Comparison of ENCODE assay signal across 10 mouse cellular contexts in the genomic region with DNA sequence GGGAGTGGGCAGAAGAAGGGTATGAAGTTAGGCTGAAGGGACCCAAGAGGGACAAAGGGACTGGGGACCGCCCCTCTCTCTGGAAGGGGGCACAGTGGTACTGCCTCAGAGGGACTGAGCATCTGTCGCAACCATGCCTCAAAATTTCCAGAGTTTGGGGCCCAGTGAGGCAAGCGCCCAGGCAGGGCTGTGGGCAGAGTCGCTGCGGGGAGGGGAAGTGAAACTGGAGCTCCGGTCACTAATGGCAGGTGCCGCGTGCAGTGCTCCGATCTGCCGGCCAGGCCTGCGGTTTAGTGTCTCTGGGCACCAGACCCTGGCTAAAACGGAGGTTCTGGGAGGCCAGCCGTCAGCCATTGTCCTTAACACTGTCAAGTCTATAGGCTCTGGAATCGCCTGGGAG.
DNase-seq lines count a peak whose midpoint lies in the region; ATAC-seq lines count a peak whose summit lies in the region.
"Had no signal": no experiment of that assay in that cellular context is flagged by ENCODE, and none has a peak within 500 bp of the region (broad histone marks: within the 10 kb centered on the region; RNA-seq: fewer than 3 reads in every experiment).

No protein-coding gene starts in this region.

- H3K4me3 ChIP-seq in heart, embryonic 11.5 days (ENCODE audit: low read depth, low read length), result no peak overlapping the region
- H3K4me3 ChIP-seq: lung, embryonic 15.5 days had no signal

- H3K4me2 ChIP-seq in heart, embryonic 11.5 days, result no peak overlapping the region
- H3K4me2 ChIP-seq: lung, embryonic 15.5 days had no signal

- DNase-seq in heart, adult 9 months (ENCODE audit: low spot score in 2 of 2), result peak; percentile 32 to 61
- peak; percentile 11 to 34 for DNase-seq in adrenal gland, postnatal 36 days
- peak; percentile 31 for DNase-seq in heart, postnatal 4 days
- DNase-seq in natural killer cell, adult 2 months (ENCODE audit: low spot score in 2 of 2), result peak; percentile 12 to 58
- no peak for DNase-seq in cerebellum, postnatal 4 days (ENCODE audit: low spot score in 2 of 2)
- no peak for DNase-seq in kidney, adult 11 months
- DNase-seq in left cerebral cortex, adult 18-20 months (ENCODE audit: low spot score in 2 of 2), result no peak
- DNase-seq: right cerebral cortex, postnatal 25 days had no signal

- peaks cover 30% of the 10 kb centered on the region for H3K36me3 ChIP-seq in heart, embryonic 11.5 days (ENCODE audit: control insufficient read depth, insufficient read depth, low read length)

- H3K9me3 ChIP-seq in heart, embryonic 11.5 days (replicated peaks; ENCODE audit: control insufficient read depth, low read length), result peaks cover 2% of the 10 kb centered on the region

- 83% methylated on average over 14 of the region's 14 CpGs for WGBS in heart, embryonic 11.5 days (ENCODE audit: insufficient replicate concordance)

- no peak overlapping the region for H3K9ac ChIP-seq in heart, embryonic 11.5 days (ENCODE audit: low read depth, low read length)
- H3K9ac ChIP-seq: lung, embryonic 15.5 days had no signal

- no peak overlapping the region for H3K27ac ChIP-seq in heart, embryonic 11.5 days (ENCODE audit: low read depth, low read length)
- H3K27ac ChIP-seq: lung, embryonic 15.5 days had no signal

- no peak for ATAC-seq in heart, embryonic 11.5 days (replicated peaks; ENCODE audit: insufficient number of reproducible peaks, low FRiP score, low TSS enrichment)

- no peaks in the 10 kb centered on the region for H3K27me3 ChIP-seq in heart, embryonic 11.5 days (ENCODE audit: control insufficient read depth, insufficient read depth, low read length)
- H3K27me3 ChIP-seq: lung, embryonic 15.5 days had no signal

- H3K4me1 ChIP-seq in heart, embryonic 11.5 days (ENCODE audit: control insufficient read depth, insufficient read depth, low read length), result no peaks in the 10 kb centered on the region
- H3K4me1 ChIP-seq: lung, embryonic 15.5 days had no signal

Comparison
In these comparisons a context has a peak if more than half of its experiments do, and no peak if none do; other contexts are left out.
1. DNase-seq: peak in heart, adult 9 months (2 of 2), adrenal gland, postnatal 36 days (2 of 2), heart, postnatal 4 days (single experiment) and natural killer cell, adult 2 months (2 of 2); none in cerebellum, postnatal 4 days (0 of 2), kidney, adult 11 months (single experiment) and left cerebral cortex, adult 18-20 months (0 of 2).